Mouse (Mus musculus) kidney, embryonic 16.5 days (tissue): ENCODE measurements around the gene Olfr649. TPM values are rescaled to one million over a fixed set of nuclear protein-coding genes. Genes with fewer than 3 reads are reported as not detected.

Experiments used
- ATAC-seq: fragments of 200-750 bp; cut with Nextera tagmentation; 2 replicates; pipeline ENCODE4 v1.8.0; 2017; ENCODE audit warnings: moderate TSS enrichment; ENCODE audit not compliant: low FRiP score, low TSS enrichment
- H3K27ac ChIP-seq: fragments of 300-500 bp; sonication (generic); 2 replicates; pipeline ENCODE4 v1.5.1; 2014; ENCODE audit warnings: low read length
- H3K27me3 ChIP-seq: fragments of 300-500 bp; sonication (generic); 2 replicates; pipeline ENCODE4 v1.6.1; 2014; ENCODE audit warnings: low read length, control low read depth, mixed read lengths; ENCODE audit not compliant: insufficient read depth
- H3K36me3 ChIP-seq: fragments of 300-500 bp; sonication (generic); 2 replicates; pipeline ENCODE4 v1.6.1; 2014; ENCODE audit warnings: low read length, control low read depth, mixed read lengths; ENCODE audit not compliant: insufficient read depth
- H3K4me1 ChIP-seq: fragments of 300-500 bp; sonication (generic); 2 replicates; pipeline ENCODE4 v1.6.1; 2014; ENCODE audit warnings: low read length, control low read depth, mixed read lengths; ENCODE audit not compliant: insufficient read depth
- H3K4me2 ChIP-seq: fragments of 300-500 bp; sonication (generic); replicated peaks from 2 replicates; pipeline ENCODE4 v1.6.1; 2014; ENCODE audit warnings: low read depth, low read length
- H3K4me3 ChIP-seq: fragments of 300-500 bp; sonication (generic); 2 replicates; pipeline ENCODE4 v1.5.1; 2014; ENCODE audit warnings: mild to moderate bottlenecking, low read length
- H3K9ac ChIP-seq: fragments of 300-500 bp; sonication (generic); replicated peaks from 2 replicates; pipeline ENCODE4 v1.6.1; 2014; ENCODE audit warnings: low read length
- H3K9me3 ChIP-seq: fragments of 300-500 bp; sonication (generic); 2 replicates; pipeline ENCODE4 v1.6.1; 2016; ENCODE audit warnings: low read length, control low read depth
- WGBS: fragments of 180-500 bp; shearing (Covaris S2); extraction: QIAGEN DNeasy Blood & Tissue Kit; methylation state at CpG from one replicate; pipeline ENCODE4 v1.1.7; 2014; 5-methylcytosine and 5-hydroxymethylcytosine counted together
- polyA plus RNA-seq: library from polyadenylated mRNA; unstranded; fragments of >200 nt; fragmentation: Nextera tagmentation; extraction: Ambion mirVana; gene quantifications from 2 replicates; pipeline ENCODE4 v1.2.1, GENCODE M21; 2015

The Olfr649 gene
- polyA plus RNA-seq: not detected in 2 replicates

DNA sequence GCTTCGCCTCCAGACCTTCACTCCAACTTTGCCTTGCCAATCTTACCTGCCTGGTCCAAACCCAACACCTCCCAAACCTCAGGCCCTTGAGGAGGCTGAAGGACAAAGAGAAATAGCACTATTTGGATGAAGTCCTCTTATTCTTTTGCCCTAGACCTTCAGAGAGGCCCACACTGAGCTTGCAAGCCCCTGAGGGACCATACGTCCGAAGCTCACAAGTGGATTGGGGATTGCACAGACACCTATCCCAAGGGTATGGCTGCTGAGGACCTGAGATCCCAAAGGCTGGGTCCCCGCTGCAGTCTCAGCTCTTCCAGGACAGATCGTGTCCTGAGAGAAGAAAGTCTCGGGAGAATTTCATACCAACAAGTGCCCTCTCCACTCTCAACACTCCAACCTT lies at the start of gene Olfr649:
Olfr649 (minus strand) TSS at position 101 of the 400 bp plus-strand sequence.
- no peak for ATAC-seq
- WGBS: 85% methylated on average over 6 of the region's 6 CpGs
- Histone ChIP-seq H3K4me1 (no peaks in the 10 kb centered on the region), H3K4me3 (no peak within 1 kb of the TSS), H3K9me3 (no peaks in the 10 kb centered on the region), H3K36me3 (no peaks in the 10 kb centered on the region), H3K27me3 (no peaks in the 10 kb centered on the region), H3K27ac (no peak within 1 kb of the TSS), H3K9ac (no peak within 1 kb of the TSS), H3K4me2 (no peak within 1 kb of the TSS)

GRCm38 (mm10) chr7:104244287-104245181 lies 48.7 kb upstream of the Olfr649 start, which contains the start of gene Trim34a:
TSS of gene Trim34a (plus strand) at chr7:104244457.
- Histone ChIP-seq H3K4me1 (0 out of 2 replicates have a peak, but pooled peaks cover 4% of the 10 kb centered on the region), H3K4me2 (peak within 1 kb of the TSS; percentile 62), H3K9me3 (no peaks in the 10 kb centered on the region), H3K36me3 (no peaks in the 10 kb centered on the region), H3K27me3 (no peaks in the 10 kb centered on the region), H3K27ac (peak within 1 kb of the TSS; percentile 64), H3K4me3 (peak within 1 kb of the TSS; percentile 56), H3K9ac (peak within 1 kb of the TSS; percentile 75)
- 7% methylated on average over 13 of the region's 13 CpGs for WGBS
- peak; percentile 90 for ATAC-seq

GRCm38 (mm10) chr7:104243616-104244015 lies 47.8 kb upstream of the Olfr649 start:
- ATAC-seq: no peak
- H3K9me3 ChIP-seq: no peaks in the 10 kb centered on the region

GRCm38 (mm10) chr7:104240857-104241256 lies 45.1 kb upstream of the Olfr649 start:
- H3K27ac ChIP-seq: no peak overlapping the region

More at GRCm38 (mm10) chr7:104243616-104244015, 47.8 kb upstream of the Olfr649 start:
- H3K4me3 ChIP-seq: no peak overlapping the region
- no peaks in the 10 kb centered on the region for H3K36me3 ChIP-seq
- H3K27ac ChIP-seq: no peak overlapping the region
- 0 out of 2 replicates have a peak, but pooled peaks cover 4% of the 10 kb centered on the region for H3K4me1 ChIP-seq
- WGBS: 60% methylated on average over 1 of the region's 1 CpGs
- H3K9ac ChIP-seq: no peak overlapping the region
- no peaks in the 10 kb centered on the region for H3K27me3 ChIP-seq
- H3K4me2 ChIP-seq: peak overlapping the region; percentile 62; the same call in 1 of the 2 replicates

GRCm38 (mm10) chr7:104231203-104231602 lies 35.4 kb upstream of the Olfr649 start:
- Histone ChIP-seq H3K9me3 (no peaks in the 10 kb centered on the region), H3K9ac (no peak overlapping the region), H3K4me2 (no peak overlapping the region), H3K36me3 (no peaks in the 10 kb centered on the region), H3K27ac (no peak overlapping the region), H3K27me3 (no peaks in the 10 kb centered on the region), H3K4me1 (no peaks in the 10 kb centered on the region), H3K4me3 (no peak overlapping the region)
- no peak for ATAC-seq
- WGBS: 32% methylated on average over 2 of the region's 2 CpGs

More at GRCm38 (mm10) chr7:104240857-104241256, 45.1 kb upstream of the Olfr649 start:
- H3K36me3 ChIP-seq: no peaks in the 10 kb centered on the region
- 0 out of 2 replicates have a peak, but pooled peaks cover 4% of the 10 kb centered on the region for H3K4me1 ChIP-seq
- H3K4me2 ChIP-seq: no peak overlapping the region
- H3K4me3 ChIP-seq: no peak overlapping the region
- no peaks in the 10 kb centered on the region for H3K27me3 ChIP-seq
- H3K9me3 ChIP-seq: no peaks in the 10 kb centered on the region
- H3K9ac ChIP-seq: no peak overlapping the region
- ATAC-seq: no peak

- no peaks in the 10 kb centered on the region for H3K27me3 ChIP-seq
- peak within 1 kb of the TSS; percentile 76 for H3K4me2 ChIP-seq
- no peaks in the 10 kb centered on the region; the same call in 1 of the 2 replicates for H3K4me1 ChIP-seq
- H3K27ac ChIP-seq: peak within 1 kb of the TSS; percentile 34; the same call in 1 of the 2 replicates
- no peaks in the 10 kb centered on the region for H3K9me3 ChIP-seq
- peak within 1 kb of the TSS; percentile 55 for H3K9ac ChIP-seq
- 1% methylated on average over 37 of the region's 37 CpGs for WGBS
- H3K4me3 ChIP-seq: peak within 1 kb of the TSS; percentile 50
- peak; percentile 95 for ATAC-seq
- no peaks in the 10 kb centered on the region for H3K36me3 ChIP-seq
Observed at GRCm38 (mm10) chr7:104218701-104219569, 23.1 kb upstream of the Olfr649 start, which contains the start of gene Trim6. TSS of gene Trim6 (plus strand) at chr7:104218793.

- H3K27me3 ChIP-seq: no peaks in the 10 kb centered on the region
- H3K9me3 ChIP-seq: no peaks in the 10 kb centered on the region
- H3K9ac ChIP-seq: no peak overlapping the region
- ATAC-seq: no peak
- H3K4me2 ChIP-seq: no peak overlapping the region
- 76% methylated on average over 2 of the region's 2 CpGs for WGBS
- H3K27ac ChIP-seq: no peak overlapping the region
- no peaks in the 10 kb centered on the region; the same call in 1 of the 2 replicates for H3K4me1 ChIP-seq
- no peaks in the 10 kb centered on the region for H3K36me3 ChIP-seq
- no peak overlapping the region for H3K4me3 ChIP-seq
Observed at GRCm38 (mm10) chr7:104217881-104218280, 22.1 kb upstream of the Olfr649 start.

DNA sequence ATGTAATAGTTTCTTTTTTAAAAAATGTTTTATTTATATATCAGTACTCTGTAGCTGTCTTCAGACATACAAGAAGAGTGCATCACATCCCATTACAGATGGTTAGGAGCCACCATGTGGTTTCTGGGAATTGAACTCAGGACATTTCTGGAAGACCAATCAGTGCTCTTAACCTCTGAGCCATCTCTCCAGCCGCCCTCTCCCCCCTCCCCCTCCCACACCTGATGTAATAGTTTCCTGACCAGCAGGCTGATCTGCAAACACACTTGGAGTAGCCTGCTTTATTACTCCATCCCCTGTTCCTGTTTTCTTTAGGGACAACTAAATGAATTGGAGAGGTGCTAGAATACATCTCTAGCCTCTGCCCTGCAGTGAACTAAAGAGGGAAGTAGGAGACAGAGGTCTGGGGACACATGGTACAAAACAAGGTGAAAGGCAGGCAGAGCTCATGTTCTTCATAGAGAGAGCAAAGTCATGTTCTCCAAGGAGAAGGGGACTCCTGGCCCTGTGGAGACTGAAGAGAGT lies 20.3 kb upstream of the Olfr649 start:
- Histone ChIP-seq H3K9me3 (no peaks in the 10 kb centered on the region), H3K4me3 (no peak overlapping the region), H3K9ac (no peak overlapping the region), H3K27me3 (no peaks in the 10 kb centered on the region), H3K4me2 (no peak overlapping the region), H3K27ac (no peak overlapping the region), H3K36me3 (no peaks in the 10 kb centered on the region), H3K4me1 (no peaks in the 10 kb centered on the region; the same call in 1 of the 2 replicates)
- 20% methylated on average over 1 of the region's 1 CpGs for WGBS
- no peak for ATAC-seq

DNA sequence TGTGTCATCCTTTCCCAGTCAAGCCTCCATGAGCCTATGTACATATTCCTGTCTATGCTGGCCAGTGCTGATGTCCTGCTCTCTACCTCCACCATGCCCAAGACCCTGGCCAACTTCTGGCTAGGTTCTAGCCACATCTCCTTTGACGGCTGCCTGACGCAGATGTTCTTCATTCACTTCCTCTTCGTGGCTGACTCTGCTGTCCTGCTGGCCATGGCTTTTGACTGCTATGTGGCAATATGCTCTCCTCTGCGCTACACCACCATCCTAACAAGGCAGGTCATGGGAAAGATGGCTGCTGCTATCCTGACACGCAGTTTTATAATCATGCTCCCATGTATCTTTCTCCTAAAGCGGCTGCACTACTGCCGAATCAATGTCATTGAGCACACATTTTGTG lies 10.4 kb upstream of the Olfr649 start:
- Histone ChIP-seq H3K27ac (no peak overlapping the region), H3K36me3 (no peaks in the 10 kb centered on the region), H3K4me2 (no peak overlapping the region), H3K9me3 (no peaks in the 10 kb centered on the region), H3K4me1 (no peaks in the 10 kb centered on the region), H3K4me3 (no peak overlapping the region), H3K27me3 (no peaks in the 10 kb centered on the region), H3K9ac (no peak overlapping the region)
- 91% methylated on average over 7 of the region's 7 CpGs for WGBS
- no peak for ATAC-seq
